Mouse (Mus musculus) bone marrow, adult 2 months (tissue): ENCODE measurements at regions not wholly inside any gene's neighbourhood (a gene's known extent, or its start where the extent isn't known, plus 50 kb on each side); places are given as distances from the start of the nearest gene placed in this dataset.

Experiments
- CTCF ChIP-seq: fragments of 200-500 bp; IDR thresholded peaks from 2 replicates; pipeline ENCODE4 v1.5.1; 2011; ENCODE audit warnings: low read length, control low read depth; ENCODE audit not compliant: control insufficient read depth, insufficient read depth
- POLR2A ChIP-seq: fragments of 200-500 bp; IDR thresholded peaks from 2 replicates; pipeline ENCODE4 v1.6.1; 2011; ENCODE audit warnings: low read depth, mild to moderate bottlenecking, control low read depth, low read length, borderline replicate concordance; ENCODE audit not compliant: control insufficient read depth

DNA sequence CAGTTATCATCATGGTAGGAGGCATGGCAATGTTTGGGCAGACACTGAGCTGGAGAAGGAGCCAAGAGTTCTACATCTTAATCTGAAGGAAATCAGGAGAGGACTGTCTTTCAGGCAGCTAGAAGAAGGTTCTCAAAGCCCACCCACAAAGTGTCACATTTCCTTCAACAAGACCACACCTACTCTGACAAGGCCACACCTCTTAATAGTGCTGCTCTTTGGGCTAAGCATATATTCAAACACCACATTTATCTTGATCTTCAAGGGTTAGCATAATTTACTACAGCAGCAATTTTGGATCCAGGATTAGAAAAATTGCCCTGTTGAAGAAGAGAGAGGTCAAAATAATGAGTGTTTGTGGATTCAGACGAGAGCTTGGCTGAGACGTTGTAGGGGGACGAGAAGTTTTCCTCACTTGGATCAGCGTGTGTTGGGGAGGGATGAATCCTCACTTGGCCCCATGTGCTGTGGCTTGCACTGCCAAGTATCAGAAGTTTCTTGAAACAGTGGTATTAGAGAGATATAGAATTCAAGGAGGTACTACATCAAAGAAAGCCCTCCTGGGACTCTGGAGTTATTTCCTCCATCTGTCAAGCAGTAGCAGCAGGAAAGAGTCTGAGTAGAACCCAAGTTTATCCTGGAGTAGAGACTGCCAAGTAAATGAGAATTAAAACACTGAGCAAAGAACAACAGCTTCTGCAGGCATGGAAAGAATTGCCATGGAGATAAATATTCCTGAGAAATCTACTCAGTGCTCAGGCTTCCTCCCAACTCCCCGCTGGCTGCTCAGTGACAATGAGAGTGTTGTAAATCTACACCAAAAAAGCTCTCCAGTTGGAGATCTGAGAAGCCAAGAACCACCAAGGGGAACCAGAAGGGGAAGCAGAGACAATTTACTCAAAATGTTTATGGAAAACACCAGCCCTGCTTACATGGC lies 549.3 kb downstream of the Dhx35 start:
- TF ChIP-seq POLR2A, result no peak
- no peak for TF ChIP-seq CTCF
